Mouse (Mus musculus): Measurements from ENCODE around the gene Trim44. TPM values are rescaled to one million over a fixed set of nuclear protein-coding genes. Genes with fewer than 3 reads are reported as not detected.

The Trim44 gene
- polyA plus RNA-seq, 1 experiment from 2014 or later: 71.7 TPM

GRCm38 (mm10) chr2:102253204-102253603 is 154.4 kb downstream of the Trim44 start:
- Histone ChIP-seq H3K36me3 (ENCODE audit: control insufficient read depth, insufficient read depth, low read length) (no peaks in the 10 kb centered on the region), H3K4me2 (ENCODE audit: low read length) (no peak overlapping the region), H3K9ac (replicated peaks; ENCODE audit: low read length) (no peak overlapping the region), H3K9me3 (ENCODE audit: control insufficient read depth, low read length) (no peaks in the 10 kb centered on the region), H3K4me3 (replicated peaks; ENCODE audit: low read depth, low read length) (no peak overlapping the region), H3K27ac (replicated peaks; ENCODE audit: low read depth, low read length) (no peak overlapping the region), H3K27me3 (ENCODE audit: control insufficient read depth, insufficient read depth, low read length) (no peaks in the 10 kb centered on the region), H3K4me1 (ENCODE audit: control insufficient read depth, insufficient read depth, low read length) (peaks cover 4% of the 10 kb centered on the region)
- 89% methylated on average over 7 of the region's 7 CpGs for WGBS
- no peak for DNase-seq
- no peak for ATAC-seq (ENCODE audit: low FRiP score, low TSS enrichment)

GRCm38 (mm10) chr2:102252651-102253050 is 155.0 kb downstream of the Trim44 start:
- H3K9me3 ChIP-seq (ENCODE audit: control insufficient read depth, low read length): no peaks in the 10 kb centered on the region
- DNase-seq (no peak), ATAC-seq (ENCODE audit: low FRiP score, low TSS enrichment) (no peak)
- WGBS: 82% methylated on average over 4 of the region's 4 CpGs
- H3K27me3 ChIP-seq (ENCODE audit: control insufficient read depth, insufficient read depth, low read length): no peaks in the 10 kb centered on the region
- no peak overlapping the region for H3K27ac ChIP-seq (replicated peaks; ENCODE audit: low read depth, low read length)
- H3K4me2 ChIP-seq (ENCODE audit: low read length): no peak overlapping the region
- H3K4me3 ChIP-seq (replicated peaks; ENCODE audit: low read depth, low read length): no peak overlapping the region
- no peaks in the 10 kb centered on the region for H3K36me3 ChIP-seq (ENCODE audit: control insufficient read depth, insufficient read depth, low read length)
- H3K4me1 ChIP-seq (ENCODE audit: control insufficient read depth, insufficient read depth, low read length): no peaks in the 10 kb centered on the region
- H3K9ac ChIP-seq (replicated peaks; ENCODE audit: low read length): no peak overlapping the region

Other genes starting within 250 kb of the Trim44 start
- 17.9 and 34.0 TPM in 2 replicates for gene Ldlrad3, start 221.4 kb downstream of the Trim44 start, polyA plus RNA-seq (2014; fragmentation: Nextera tagmentation; extraction: Ambion mirVana)
- 33.0 and 34.4 TPM in 2 replicates for gene Fjx1, start 44.7 kb upstream of the Trim44 start, polyA plus RNA-seq (2014; fragmentation: Nextera tagmentation; extraction: Ambion mirVana)
- gene Pamr1, start 142.2 kb upstream of the Trim44 start, polyA plus RNA-seq (2014; fragmentation: Nextera tagmentation; extraction: Ambion mirVana): 3.7 and 4.1 TPM in 2 replicates

All from midbrain, embryonic 14.5 days (tissue).